Mouse (Mus musculus): ENCODE data around the gene 9530068E07Rik.

The 9530068E07Rik gene

GRCm38 (mm10) chr11:52429440-52429839, 33.2 kb downstream of the 9530068E07Rik start:
- DNase-seq (ENCODE audit: low spot score), result no peak

GRCm38 (mm10) chr11:52431594-52431993, 35.4 kb downstream of the 9530068E07Rik start:
- DNase-seq (ENCODE audit: low spot score), result no peak

GRCm38 (mm10) chr11:52432148-52432547, 35.9 kb downstream of the 9530068E07Rik start:
- DNase-seq (ENCODE audit: low spot score), result no peak

GRCm38 (mm10) chr11:52433076-52433796, 37.0 kb downstream of the 9530068E07Rik start:
- no peak for DNase-seq (ENCODE audit: low spot score)

GRCm38 (mm10) chr11:52433797-52434195, 37.6 kb downstream of the 9530068E07Rik start:
- no peak for DNase-seq (ENCODE audit: low spot score)

- no peak for DNase-seq (ENCODE audit: low spot score)
Observed at GRCm38 (mm10) chr11:52435466-52435865, 39.2 kb downstream of the 9530068E07Rik start.

GRCm38 (mm10) chr11:52437123-52437522, 40.9 kb downstream of the 9530068E07Rik start:
- DNase-seq (ENCODE audit: low spot score), result no peak

- no peak for DNase-seq (ENCODE audit: low spot score)
Observed at GRCm38 (mm10) chr11:52441096-52441495, 44.9 kb downstream of the 9530068E07Rik start.

GRCm38 (mm10) chr11:52447242-52447641, 51.0 kb downstream of the 9530068E07Rik start:
- no peak for DNase-seq (ENCODE audit: low spot score)

GRCm38 (mm10) chr11:52449004-52449403, 52.8 kb downstream of the 9530068E07Rik start:
- DNase-seq (ENCODE audit: low spot score), result no peak

GRCm38 (mm10) chr11:52458281-52458680, 62.1 kb downstream of the 9530068E07Rik start:
- DNase-seq (ENCODE audit: low spot score), result no peak

All from urinary bladder, postnatal 25 days (tissue).